Mouse (Mus musculus): ENCODE results near the gene Klhl1.

DNA sequence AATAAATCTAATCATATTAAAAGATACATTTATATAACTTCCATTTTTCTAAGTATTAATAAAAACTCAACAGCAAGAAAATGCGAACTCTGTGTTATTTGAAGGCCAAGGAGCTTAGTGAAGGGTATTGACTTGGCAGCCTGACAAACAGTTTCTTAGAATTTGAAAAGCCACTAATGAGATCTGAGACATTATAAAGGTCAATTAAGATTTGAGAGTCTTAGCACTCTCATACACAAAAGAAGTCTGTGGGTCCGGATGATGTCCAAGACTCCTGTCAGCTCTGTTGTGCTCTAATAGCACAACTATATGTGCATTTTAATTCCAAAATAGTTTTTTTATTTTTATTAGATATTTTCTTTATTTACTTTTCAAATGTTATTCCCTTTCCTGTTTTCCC is 47.1 kb downstream of the Klhl1 start:
- TF ChIP-seq CTCF (conservative IDR thresholded peaks at IDR 0.05; ENCODE audit: low read length) (no peak), NANOG (IDR thresholded peaks at IDR 0.05; ENCODE audit: borderline replicate concordance, low read length) (no peak), POU5F1 (IDR thresholded peaks at IDR 0.05; ENCODE audit: borderline replicate concordance, low read length) (no peak)

Data from E14TG2a.4 (cell line).